ENCODE assay signal across 15 mouse cellular contexts in the genomic region with DNA sequence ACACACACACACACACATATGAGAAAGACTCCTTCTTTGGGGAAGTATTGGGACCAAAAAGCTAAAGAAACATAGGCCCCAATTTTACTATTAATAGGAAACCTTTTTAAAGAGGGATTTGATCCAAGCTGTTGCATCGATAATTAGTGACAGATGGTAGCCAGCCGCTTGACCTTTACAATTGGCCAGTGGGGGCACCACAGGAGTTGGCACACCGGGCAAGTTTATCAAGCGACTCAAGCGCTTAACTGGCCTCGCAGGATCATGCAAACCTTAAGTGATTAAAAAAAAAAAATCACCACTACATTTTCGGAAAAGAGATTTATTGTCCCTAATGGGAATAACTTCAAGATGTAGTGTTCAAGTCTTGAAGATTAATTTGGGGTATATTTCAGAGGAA. TPM values are rescaled to one million over a fixed set of nuclear protein-coding genes. Genes with fewer than 3 reads are reported as not detected.
A peak's percentile ranks its signal among the peaks of the same experiment; 100 is the strongest.
DNase-seq lines count a peak whose midpoint lies in the region; ATAC-seq and TF ChIP-seq lines count a peak whose summit lies in the region.
"Had no signal": no experiment of that assay in that cellular context is flagged by ENCODE, and none has a peak within 500 bp of the region (broad histone marks: within the 10 kb centered on the region; RNA-seq: fewer than 3 reads in every experiment).

No protein-coding gene starts in this region.

- no peak overlapping the region for H3K4me3 ChIP-seq in limb, embryonic 11.5 days (ENCODE audit: low read depth, low read length)
- no peak overlapping the region for H3K4me3 ChIP-seq in hindbrain, postnatal 0 days (ENCODE audit: low read length)
- H3K4me3 ChIP-seq: embryonic facial prominence, embryonic 12.5 days had no signal

- 0 out of 2 replicates have a peak, but pooled peaks cover 5% of the 10 kb centered on the region for H3K4me1 ChIP-seq in limb, embryonic 11.5 days (ENCODE audit: control insufficient read depth, insufficient read depth, low read length)
- no peaks in the 10 kb centered on the region for H3K4me1 ChIP-seq in hindbrain, postnatal 0 days (ENCODE audit: insufficient read depth, low read length)

- H3K4me2 ChIP-seq in limb, embryonic 11.5 days (ENCODE audit: low read depth, severe bottlenecking) = no peak overlapping the region
- H3K4me2 ChIP-seq in hindbrain, postnatal 0 days (ENCODE audit: low read depth, low read length) = no peak overlapping the region
- H3K4me2 ChIP-seq: embryonic facial prominence, embryonic 12.5 days; heart, embryonic 11.5 days had no signal

- intact Hi-C loops in left cerebral cortex, postnatal 4 days (cut with DNase I) = no loop called here
- intact Hi-C loops in left cerebral cortex, postnatal 36 days (cut with DNase I) = no loop called here
- intact Hi-C loops in left cerebral cortex, postnatal 10 days (cut with DNase I) = no loop called here

- H3K9me3 ChIP-seq in limb, embryonic 11.5 days (ENCODE audit: control insufficient read depth, low read length) = no peaks in the 10 kb centered on the region
- no peaks in the 10 kb centered on the region for H3K9me3 ChIP-seq in hindbrain, postnatal 0 days (ENCODE audit: low read length)
- H3K9me3 ChIP-seq: embryonic facial prominence, embryonic 12.5 days had no signal

- TF ChIP-seq CTCF in hindbrain, postnatal 0 days (IDR thresholded peaks at IDR 0.05; ENCODE audit: low read depth) = no peak

- peak overlapping the region; percentile 64; the same call in 1 of the 2 replicates for H3K27ac ChIP-seq in limb, embryonic 11.5 days (replicated peaks; ENCODE audit: low read depth, low read length)
- H3K27ac ChIP-seq in hindbrain, postnatal 0 days = no peak overlapping the region
- H3K27ac ChIP-seq: embryonic facial prominence, embryonic 12.5 days had no signal

- peak; percentile 64 for DNase-seq in left cerebral cortex, postnatal 4 days
- no peak for DNase-seq in left cerebral cortex, postnatal 36 days (ENCODE audit: low spot score in 2 of 2)
- peak; percentile 56 for DNase-seq in cerebellum, adult 11 months
- peak; percentile 79 for DNase-seq in cerebellum, adult 9-10 months
- DNase-seq in limb, embryonic 11.5 days (ENCODE audit: low spot score) = no peak
- no peak for DNase-seq in thymus, postnatal 36 days
- DNase-seq in hindbrain, postnatal 0 days (ENCODE audit: low spot score) = no peak
- no peak for DNase-seq in left cerebral cortex, postnatal 10 days (ENCODE audit: extremely low spot score in 1 of 2, low spot score in 2 of 2)
- DNase-seq: layer of hippocampus, adult 9-11 months; lung, adult 2 months; thymus, adult 18-20 months had no signal

- H3K9ac ChIP-seq in limb, embryonic 11.5 days (ENCODE audit: low read length) = no peak overlapping the region
- no peak overlapping the region for H3K9ac ChIP-seq in hindbrain, postnatal 0 days (replicated peaks; ENCODE audit: low read length)
- H3K9ac ChIP-seq: embryonic facial prominence, embryonic 12.5 days had no signal

- no peaks in the 10 kb centered on the region for H3K36me3 ChIP-seq in limb, embryonic 11.5 days (ENCODE audit: control insufficient read depth, insufficient read depth, low read length)
- H3K36me3 ChIP-seq in hindbrain, postnatal 0 days (ENCODE audit: insufficient read depth, low read length) = no peaks in the 10 kb centered on the region
- H3K36me3 ChIP-seq: embryonic facial prominence, embryonic 12.5 days had no signal

- ATAC-seq in limb, embryonic 11.5 days (ENCODE audit: insufficient number of reproducible peaks, low FRiP score, low TSS enrichment, low read depth) = no peak
- ATAC-seq in hindbrain, postnatal 0 days = no peak
- ATAC-seq: forebrain, embryonic 14.5 days; hindbrain, embryonic 16.5 days had no signal

- H3K27me3 ChIP-seq in limb, embryonic 11.5 days (ENCODE audit: control insufficient read depth, insufficient read depth, low read length) = no peaks in the 10 kb centered on the region
- H3K27me3 ChIP-seq in hindbrain, postnatal 0 days (ENCODE audit: insufficient read depth, low read length) = no peaks in the 10 kb centered on the region
- H3K27me3 ChIP-seq: embryonic facial prominence, embryonic 12.5 days had no signal

- WGBS in limb, embryonic 11.5 days = 55% methylated on average over 7 of the region's 7 CpGs
- WGBS in hindbrain, postnatal 0 days = 63% methylated on average over 7 of the region's 7 CpGs

RNA-seq across cellular contexts. Expression of a gene that starts 11.2 kb away (rescaled TPM):
- total RNA-seq in left cerebral cortex, postnatal 4 days (2021) = 100 to 1,000 TPM; 177 to 192 TPM
- 100 to 1,000 TPM; 160 to 166 TPM for total RNA-seq in left cerebral cortex, postnatal 36 days (2021)
- 133 and 134 TPM in 2 replicates for polyA plus RNA-seq in limb, embryonic 11.5 days (2014; fragmentation: Nextera tagmentation; extraction: Ambion mirVana)
- total RNA-seq in hindbrain, postnatal 0 days (2014; rRNA removed) = 1,614 and 2,187 TPM in 2 replicates
- polyA plus RNA-seq in hindbrain, postnatal 0 days (2015; fragmentation: Nextera tagmentation; extraction: Ambion mirVana) = 36.9 and 39.6 TPM in 2 replicates
- 100 to 1,000 TPM; 134 to 145 TPM for total RNA-seq in left cerebral cortex, postnatal 10 days (2021)

RNA-seq across cellular contexts. Expression of a gene that starts 17.1 kb away (rescaled TPM):
- total RNA-seq in left cerebral cortex, postnatal 4 days (2021) = 10 to 100 TPM; 18.8 to 24.3 TPM
- 10 to 100 TPM in 1 of 2 experiments, 1 to 10 TPM in 1; 7.7 to 10.8 TPM for total RNA-seq in left cerebral cortex, postnatal 36 days (2021)
- 12.6 and 13.2 TPM in 2 replicates for polyA plus RNA-seq in limb, embryonic 11.5 days (2014; fragmentation: Nextera tagmentation; extraction: Ambion mirVana)
- total RNA-seq in hindbrain, postnatal 0 days (2014; rRNA removed) = 173 and 207 TPM in 2 replicates
- polyA plus RNA-seq in hindbrain, postnatal 0 days (2015; fragmentation: Nextera tagmentation; extraction: Ambion mirVana) = 0.96 and 1.4 TPM in 2 replicates
- 1 to 10 TPM; 8.4 to 9.1 TPM for total RNA-seq in left cerebral cortex, postnatal 10 days (2021)

RNA-seq across cellular contexts. Expression of a gene that starts 18.4 kb away (rescaled TPM):
- 10 to 100 TPM; 18.6 to 25.5 TPM for total RNA-seq in left cerebral cortex, postnatal 4 days (2021)
- total RNA-seq in left cerebral cortex, postnatal 36 days (2021) = 1 to 10 TPM; 3.1 to 8.2 TPM
- 2.2 and 3.1 TPM in 2 replicates for polyA plus RNA-seq in limb, embryonic 11.5 days (2014; fragmentation: Nextera tagmentation; extraction: Ambion mirVana)
- total RNA-seq in hindbrain, postnatal 0 days (2014; rRNA removed) = 636 and 885 TPM in 2 replicates
- polyA plus RNA-seq in hindbrain, postnatal 0 days (2015; fragmentation: Nextera tagmentation; extraction: Ambion mirVana) = 0.69 TPM in 1 of 2 replicates, not detected in the other
- total RNA-seq in left cerebral cortex, postnatal 10 days (2021) = 1 to 10 TPM; 5.8 to 9.4 TPM

RNA-seq across cellular contexts. Expression of a gene that starts 18.6 kb away (rescaled TPM):
- 100 to 1,000 TPM in 1 of 2 experiments, 10 to 100 TPM in 1; 87.5 to 105 TPM for total RNA-seq in left cerebral cortex, postnatal 4 days (2021)
- total RNA-seq in left cerebral cortex, postnatal 36 days (2021) = 10 to 100 TPM; 20.6 to 28.9 TPM
- 4.5 and 5.4 TPM in 2 replicates for polyA plus RNA-seq in limb, embryonic 11.5 days (2014; fragmentation: Nextera tagmentation; extraction: Ambion mirVana)
- 695 and 1,354 TPM in 2 replicates for total RNA-seq in hindbrain, postnatal 0 days (2014; rRNA removed)
- 1.3 and 2.4 TPM in 2 replicates for polyA plus RNA-seq in hindbrain, postnatal 0 days (2015; fragmentation: Nextera tagmentation; extraction: Ambion mirVana)
- total RNA-seq in left cerebral cortex, postnatal 10 days (2021) = 10 to 100 TPM; 38.1 to 39.3 TPM

RNA-seq across cellular contexts. Expression of a gene that starts 21.4 kb away (rescaled TPM):
- 100 to 1,000 TPM; 203 to 225 TPM for total RNA-seq in left cerebral cortex, postnatal 4 days (2021)
- 10 to 100 TPM; 86.3 to 99.7 TPM for total RNA-seq in left cerebral cortex, postnatal 36 days (2021)
- 8.2 and 10.0 TPM in 2 replicates for polyA plus RNA-seq in limb, embryonic 11.5 days (2014; fragmentation: Nextera tagmentation; extraction: Ambion mirVana)
- total RNA-seq in hindbrain, postnatal 0 days (2014; rRNA removed) = 1,151 and 1,635 TPM in 2 replicates
- 2.6 and 5.2 TPM in 2 replicates for polyA plus RNA-seq in hindbrain, postnatal 0 days (2015; fragmentation: Nextera tagmentation; extraction: Ambion mirVana)
- 100 to 1,000 TPM in 1 of 2 experiments, 10 to 100 TPM in 1; 94.0 to 103 TPM for total RNA-seq in left cerebral cortex, postnatal 10 days (2021)

Comparison
In these comparisons a context has a peak if more than half of its experiments do, and no peak if none do; other contexts are left out.
1. DNase-seq: peak in left cerebral cortex, postnatal 4 days (single experiment), cerebellum, adult 11 months (single experiment) and cerebellum, adult 9-10 months (single experiment); none in left cerebral cortex, postnatal 36 days (0 of 2), limb, embryonic 11.5 days (single experiment), thymus, postnatal 36 days (0 of 2), hindbrain, postnatal 0 days (single experiment) and left cerebral cortex, postnatal 10 days (0 of 2).
2. RNA of a gene that starts 18.4 kb away (total RNA-seq): 636 to 885 TPM in hindbrain, postnatal 0 days; 18.6 to 25.5 TPM in left cerebral cortex, postnatal 4 days, 5.8 to 9.4 TPM in left cerebral cortex, postnatal 10 days and 3.1 to 8.2 TPM in left cerebral cortex, postnatal 36 days; every median in the first group is over 10 times any median in the second.